Mouse (Mus musculus): ENCODE measurements around the gene Rxfp1. TPM values are rescaled to one million over a fixed set of nuclear protein-coding genes. Genes with fewer than 3 reads are reported as not detected.
A peak's percentile ranks its signal among the peaks of the same experiment; 100 is the strongest.

Gene Rxfp1
- polyA plus RNA-seq, 1 experiment from 2014 or later = 1.4 TPM

DNA sequence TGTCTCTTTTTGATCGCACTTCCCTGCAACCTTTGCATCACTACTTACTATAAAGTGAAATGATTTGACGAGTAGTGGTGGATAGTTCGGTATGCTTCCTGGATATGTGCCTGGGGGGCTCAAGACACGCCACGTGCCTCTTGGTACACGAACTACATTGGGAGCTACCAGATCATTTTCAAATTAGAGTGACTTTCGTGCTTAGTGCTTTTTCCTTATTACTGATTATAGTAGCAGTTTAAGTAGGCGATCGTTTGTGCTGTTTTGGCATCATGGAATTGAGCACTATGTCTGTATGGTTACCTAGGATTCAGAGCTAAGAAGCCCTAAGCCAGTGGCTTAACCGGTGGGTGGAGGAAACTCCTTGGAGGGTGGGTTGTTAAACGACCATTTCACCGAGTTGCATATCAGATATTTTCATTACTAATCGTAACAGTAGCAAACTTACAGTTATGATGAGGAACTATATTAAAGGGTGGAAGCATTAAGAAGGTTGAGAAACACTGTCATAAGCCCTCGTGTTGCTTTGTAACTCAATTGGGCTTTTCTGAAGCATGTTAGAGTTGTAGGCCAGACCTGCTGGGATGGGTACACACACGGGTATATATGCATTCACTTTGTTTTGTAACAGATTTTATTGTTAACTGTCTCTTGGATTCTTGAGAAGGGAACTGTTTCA is 145.7 kb downstream of the Rxfp1 start:
- Histone ChIP-seq H3K9ac (peak overlapping the region; percentile 83), H3K27me3 (no peaks in the 10 kb centered on the region), H3K4me1 (peaks cover 11% of the 10 kb centered on the region), H3K9me3 (replicated peaks) (no peaks in the 10 kb centered on the region), H3K4me2 (replicated peaks) (peak overlapping the region; percentile 58), H3K27ac (replicated peaks) (peak overlapping the region; percentile 91), H3K36me3 (peaks cover 22% of the 10 kb centered on the region), H3K4me3 (replicated peaks) (peak overlapping the region; percentile 94)
- no peak for ATAC-seq (ENCODE audit: insufficient number of reproducible peaks, low FRiP score, low TSS enrichment, low read depth)
- WGBS = 4% methylated on average over 15 of the region's 15 CpGs

Other genes with a start within 250 kb of the Rxfp1 start
- 3.5 and 3.7 TPM in 2 replicates for gene Fnip2, start 170.1 kb downstream of the Rxfp1 start, polyA plus RNA-seq (2015; fragmentation: Nextera tagmentation; extraction: Ambion mirVana)
- 148 and 158 TPM in 2 replicates for gene Ppid, start 146.5 kb downstream of the Rxfp1 start, polyA plus RNA-seq (2015; fragmentation: Nextera tagmentation; extraction: Ambion mirVana)
- 31.9 and 34.8 TPM in 2 replicates for gene 4930579G24Rik, start 108.8 kb downstream of the Rxfp1 start, polyA plus RNA-seq (2015; fragmentation: Nextera tagmentation; extraction: Ambion mirVana)
- gene Etfdh, start 108.4 kb downstream of the Rxfp1 start, polyA plus RNA-seq (2015; fragmentation: Nextera tagmentation; extraction: Ambion mirVana) = 49.2 and 54.6 TPM in 2 replicates
- 3.2 and 3.8 TPM in 2 replicates for gene Tmem144, start 114.9 kb upstream of the Rxfp1 start, polyA plus RNA-seq (2015; fragmentation: Nextera tagmentation; extraction: Ambion mirVana)
- 15.6 and 17.2 TPM in 2 replicates for gene Fam198b, start 146.7 kb upstream of the Rxfp1 start, polyA plus RNA-seq (2015; fragmentation: Nextera tagmentation; extraction: Ambion mirVana)